Mouse (Mus musculus): ENCODE measurements around the gene Ttll8. TPM values are rescaled to one million over a fixed set of nuclear protein-coding genes. Genes with fewer than 3 reads are reported as not detected.

The Ttll8 gene
- polyA plus RNA-seq, 1 experiment from 2014 or later = 0.17 TPM

- Histone ChIP-seq H3K27me3 (replicated peaks) (peaks cover 27% of the 10 kb centered on the region), H3K27ac (replicated peaks) (no peak overlapping the region), H3K9me3 (replicated peaks) (no peaks in the 10 kb centered on the region), H3K4me1 (peaks cover 10% of the 10 kb centered on the region), H3K36me3 (no peaks in the 10 kb centered on the region), H3K4me2 (no peak overlapping the region), H3K4me3 (replicated peaks) (no peak overlapping the region), H3K9ac (replicated peaks) (no peak overlapping the region)
- WGBS = 89% methylated on average over 4 of the region's 4 CpGs
- ATAC-seq (ENCODE audit: low FRiP score) = no peak
Measured at GRCm38 (mm10) chr15:88957522-88957921, 3.3 kb upstream of the Ttll8 start.

- Histone ChIP-seq H3K4me3 (replicated peaks) (no peak overlapping the region), H3K4me2 (no peak overlapping the region), H3K9ac (replicated peaks) (no peak overlapping the region), H3K27me3 (replicated peaks) (peaks cover 29% of the 10 kb centered on the region), H3K4me1 (peaks cover 10% of the 10 kb centered on the region), H3K9me3 (replicated peaks) (no peaks in the 10 kb centered on the region), H3K27ac (replicated peaks) (no peak overlapping the region), H3K36me3 (no peaks in the 10 kb centered on the region)
- WGBS = 86% methylated on average over 6 of the region's 6 CpGs
- ATAC-seq (ENCODE audit: low FRiP score) = no peak
Measured at GRCm38 (mm10) chr15:88955342-88955741, 1.1 kb upstream of the Ttll8 start.

GRCm38 (mm10) chr15:88951246-88951645 is 3.0 kb downstream of the Ttll8 start:
- H3K9ac ChIP-seq (replicated peaks) = no peak overlapping the region
- H3K4me1 ChIP-seq = peaks cover 10% of the 10 kb centered on the region
- H3K36me3 ChIP-seq = no peaks in the 10 kb centered on the region
- H3K9me3 ChIP-seq (replicated peaks) = no peaks in the 10 kb centered on the region
- no peak overlapping the region for H3K27ac ChIP-seq (replicated peaks)
- H3K4me2 ChIP-seq = no peak overlapping the region
- ATAC-seq (ENCODE audit: low FRiP score) = no peak
- WGBS = 69% methylated on average over 4 of the region's 4 CpGs
- no peak overlapping the region for H3K4me3 ChIP-seq (replicated peaks)
- H3K27me3 ChIP-seq (replicated peaks) = peaks cover 27% of the 10 kb centered on the region

- Histone ChIP-seq H3K4me2 (no peak overlapping the region), H3K4me3 (replicated peaks) (no peak overlapping the region), H3K4me1 (no peaks in the 10 kb centered on the region), H3K36me3 (no peaks in the 10 kb centered on the region), H3K9me3 (replicated peaks) (no peaks in the 10 kb centered on the region), H3K9ac (replicated peaks) (no peak overlapping the region), H3K27ac (replicated peaks) (no peak overlapping the region), H3K27me3 (replicated peaks) (no peaks in the 10 kb centered on the region)
- ATAC-seq (ENCODE audit: low FRiP score) = no peak
- 64% methylated on average over 6 of the region's 6 CpGs for WGBS
Measured at GRCm38 (mm10) chr15:88946851-88947250, 7.4 kb downstream of the Ttll8 start.

GRCm38 (mm10) chr15:88943896-88944551 is 10.2 kb downstream of the Ttll8 start:
- no peaks in the 10 kb centered on the region for H3K27me3 ChIP-seq (replicated peaks)
- H3K36me3 ChIP-seq = no peaks in the 10 kb centered on the region
- no peak overlapping the region for H3K9ac ChIP-seq (replicated peaks)
- WGBS = 85% methylated on average over 5 of the region's 5 CpGs
- H3K27ac ChIP-seq (replicated peaks) = no peak overlapping the region
- no peaks in the 10 kb centered on the region for H3K4me1 ChIP-seq
- H3K4me3 ChIP-seq (replicated peaks) = no peak overlapping the region
- no peak overlapping the region for H3K4me2 ChIP-seq
- ATAC-seq (ENCODE audit: low FRiP score) = no peak
- H3K9me3 ChIP-seq (replicated peaks) = no peaks in the 10 kb centered on the region

- Histone ChIP-seq H3K4me1 (no peaks in the 10 kb centered on the region), H3K27ac (replicated peaks) (no peak overlapping the region), H3K36me3 (no peaks in the 10 kb centered on the region), H3K9me3 (replicated peaks) (no peaks in the 10 kb centered on the region), H3K4me2 (no peak overlapping the region), H3K4me3 (replicated peaks) (no peak overlapping the region), H3K9ac (replicated peaks) (no peak overlapping the region), H3K27me3 (replicated peaks) (no peaks in the 10 kb centered on the region)
- no peak for ATAC-seq (ENCODE audit: low FRiP score)
- 88% methylated on average over 5 of the region's 5 CpGs for WGBS
Measured at GRCm38 (mm10) chr15:88942783-88943182, 11.4 kb downstream of the Ttll8 start.

GRCm38 (mm10) chr15:88937291-88937650 is 16.9 kb downstream of the Ttll8 start:
- H3K4me3 ChIP-seq (replicated peaks) = no peak overlapping the region
- no peak overlapping the region for H3K4me2 ChIP-seq
- no peaks in the 10 kb centered on the region for H3K27me3 ChIP-seq (replicated peaks)
- H3K9me3 ChIP-seq (replicated peaks) = no peaks in the 10 kb centered on the region
- H3K9ac ChIP-seq (replicated peaks) = no peak overlapping the region
- no peaks in the 10 kb centered on the region for H3K4me1 ChIP-seq
- 80% methylated on average over 2 of the region's 2 CpGs for WGBS
- no peak overlapping the region for H3K27ac ChIP-seq (replicated peaks)
- no peak for ATAC-seq (ENCODE audit: low FRiP score)
- no peaks in the 10 kb centered on the region for H3K36me3 ChIP-seq

GRCm38 (mm10) chr15:88936619-88937290 is 17.5 kb downstream of the Ttll8 start:
- no peaks in the 10 kb centered on the region for H3K36me3 ChIP-seq
- no peak overlapping the region for H3K4me2 ChIP-seq
- H3K27ac ChIP-seq (replicated peaks) = no peak overlapping the region
- H3K4me1 ChIP-seq = no peaks in the 10 kb centered on the region
- H3K9ac ChIP-seq (replicated peaks) = no peak overlapping the region
- WGBS = 69% methylated on average over 6 of the region's 6 CpGs
- H3K9me3 ChIP-seq (replicated peaks) = no peaks in the 10 kb centered on the region
- no peak overlapping the region for H3K4me3 ChIP-seq (replicated peaks)
- no peak for ATAC-seq (ENCODE audit: low FRiP score)
- no peaks in the 10 kb centered on the region for H3K27me3 ChIP-seq (replicated peaks)

GRCm38 (mm10) chr15:88934141-88934540 is 20.1 kb downstream of the Ttll8 start:
- H3K9me3 ChIP-seq (replicated peaks) = no peaks in the 10 kb centered on the region
- no peak for ATAC-seq (ENCODE audit: low FRiP score)
- 52% methylated on average over 7 of the region's 7 CpGs for WGBS

GRCm38 (mm10) chr15:88932667-88933066 is 21.6 kb downstream of the Ttll8 start:
- no peaks in the 10 kb centered on the region for H3K4me1 ChIP-seq
- no peaks in the 10 kb centered on the region for H3K36me3 ChIP-seq
- H3K9me3 ChIP-seq (replicated peaks) = no peaks in the 10 kb centered on the region
- no peak overlapping the region for H3K27ac ChIP-seq (replicated peaks)
- 84% methylated on average over 10 of the region's 10 CpGs for WGBS
- no peak overlapping the region for H3K9ac ChIP-seq (replicated peaks)
- no peaks in the 10 kb centered on the region for H3K27me3 ChIP-seq (replicated peaks)
- no peak for ATAC-seq (ENCODE audit: low FRiP score)
- no peak overlapping the region for H3K4me3 ChIP-seq (replicated peaks)
- H3K4me2 ChIP-seq = no peak overlapping the region

More at GRCm38 (mm10) chr15:88934141-88934540, 20.1 kb downstream of the Ttll8 start:
- Histone ChIP-seq H3K36me3 (no peaks in the 10 kb centered on the region), H3K4me3 (replicated peaks) (no peak overlapping the region), H3K27me3 (replicated peaks) (no peaks in the 10 kb centered on the region), H3K9ac (replicated peaks) (no peak overlapping the region), H3K27ac (replicated peaks) (no peak overlapping the region), H3K4me2 (no peak overlapping the region), H3K4me1 (no peaks in the 10 kb centered on the region)

GRCm38 (mm10) chr15:88921992-88922310 is 32.3 kb downstream of the Ttll8 start:
- Histone ChIP-seq H3K4me3 (replicated peaks) (no peak overlapping the region), H3K27ac (replicated peaks) (no peak overlapping the region), H3K4me2 (no peak overlapping the region), H3K36me3 (no peaks in the 10 kb centered on the region), H3K27me3 (replicated peaks) (no peaks in the 10 kb centered on the region), H3K4me1 (peaks cover 4% of the 10 kb centered on the region; the same call in 1 of the 2 replicates), H3K9ac (replicated peaks) (no peak overlapping the region), H3K9me3 (replicated peaks) (no peaks in the 10 kb centered on the region)
- ATAC-seq (ENCODE audit: low FRiP score) = no peak
- WGBS = 81% methylated on average over 6 of the region's 6 CpGs

- Histone ChIP-seq H3K36me3 (no peaks in the 10 kb centered on the region), H3K27me3 (replicated peaks) (no peaks in the 10 kb centered on the region), H3K9ac (replicated peaks) (no peak overlapping the region), H3K27ac (replicated peaks) (no peak overlapping the region), H3K4me1 (peaks cover 4% of the 10 kb centered on the region; the same call in 1 of the 2 replicates), H3K4me2 (no peak overlapping the region; the same call in 1 of the 2 replicates), H3K9me3 (replicated peaks) (no peaks in the 10 kb centered on the region), H3K4me3 (replicated peaks) (no peak overlapping the region)
- ATAC-seq (ENCODE audit: low FRiP score) = no peak
- 27% methylated on average over 12 of the region's 12 CpGs for whole genome bisulfite sequencing
Measured at GRCm38 (mm10) chr15:88921131-88921991, 32.9 kb downstream of the Ttll8 start.

Data from neural tube, embryonic 15.5 days (tissue).